Mouse (Mus musculus) forebrain, embryonic 10.5 days (tissue): ENCODE measurements at regions not wholly inside any gene's neighbourhood (a gene's known extent, or its start where the extent isn't known, plus 50 kb on each side); places are given as distances from the start of the nearest gene placed in this dataset. TPM values are rescaled to one million over a fixed set of nuclear protein-coding genes. Genes with fewer than 3 reads are reported as not detected.

Experiments
- DNase-seq: peaks from one replicate; pipeline ENCODE4 v3.0.0-alpha.2; 2017; ENCODE audit warnings: low spot score; ENCODE audit errors: extremely low spot score
- H3K27ac ChIP-seq: fragments of 300-500 bp; sonication (generic); 2 replicates; pipeline ENCODE4 v1.5.1; 2016; ENCODE audit warnings: mild to moderate bottlenecking
- H3K27me3 ChIP-seq: fragments of 300-500 bp; sonication (generic); 2 replicates; pipeline ENCODE4 v1.6.1; 2016; ENCODE audit warnings: mild to moderate bottlenecking; ENCODE audit not compliant: poor library complexity, severe bottlenecking
- H3K36me3 ChIP-seq: fragments of 300-500 bp; sonication (generic); replicated peaks from 2 replicates; pipeline ENCODE4 v1.6.1; 2016; ENCODE audit warnings: mild to moderate bottlenecking, moderate library complexity
- H3K4me1 ChIP-seq: fragments of 300-500 bp; sonication (generic); 2 replicates; pipeline ENCODE4 v1.6.1; 2016
- H3K4me3 ChIP-seq: fragments of 300-500 bp; sonication (generic); 2 replicates; pipeline ENCODE4 v1.5.1; 2016; ENCODE audit warnings: mild to moderate bottlenecking, moderate library complexity
- H3K9me3 ChIP-seq: fragments of 300-500 bp; sonication (generic); 2 replicates; pipeline ENCODE4 v1.6.1; 2016; ENCODE audit warnings: mild to moderate bottlenecking, moderate library complexity
- WGBS: fragments of 180-500 bp; shearing (Covaris S2); methylation state at CpG from one replicate; pipeline ENCODE4 v1.1.7; 2016; 5-methylcytosine and 5-hydroxymethylcytosine counted together
- microRNA-seq: library from miRNA; unstranded; fragments of <30 nt; microRNA quantifications from one replicate; pipeline ENCODE4, GENCODE M21; 2017

DNA sequence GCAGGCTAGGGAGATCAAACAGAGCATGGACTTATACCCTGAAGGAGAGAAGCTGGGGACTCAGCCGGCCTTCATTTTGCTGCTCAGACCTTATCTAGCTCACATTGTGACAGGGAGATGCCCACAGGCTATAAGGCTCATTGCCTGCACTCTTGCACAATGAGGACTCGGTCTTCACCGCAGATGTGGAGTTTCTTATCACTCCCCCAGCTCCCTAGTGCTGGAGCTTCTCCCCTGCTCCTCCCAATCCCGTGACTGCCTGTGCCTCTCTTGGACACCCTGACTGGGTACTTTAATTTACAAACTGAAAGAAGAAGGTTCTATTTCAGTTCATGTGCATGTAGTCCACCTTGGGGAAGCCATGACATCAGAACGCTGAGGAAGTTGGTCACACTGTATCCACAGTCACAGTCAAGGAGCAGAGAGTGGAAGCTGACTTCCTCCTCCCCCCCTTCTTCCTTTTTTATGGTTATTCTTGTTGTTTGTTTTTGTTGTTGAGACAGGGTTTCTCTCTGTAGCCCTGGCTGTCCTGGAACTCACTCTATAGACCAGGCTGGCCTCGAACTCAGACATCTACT, 51.3 kb upstream of the Med14 start:
- Histone ChIP-seq H3K27me3 (peaks cover 4% of the 10 kb centered on the region; the same call in 1 of the 2 replicates), H3K9me3 (no peaks in the 10 kb centered on the region), H3K4me1 (no peaks in the 10 kb centered on the region), H3K27ac (no peak overlapping the region), H3K36me3 (no peaks in the 10 kb centered on the region), H3K4me3 (no peak overlapping the region)
- 87% methylated on average over 6 of the region's 6 CpGs for WGBS
- no peak for DNase-seq

Small RNA genes in the stretch of these regions (microRNA-seq; reads per million reads assigned to microRNA genes)
- not detected for gene Gm25063
